Mouse (Mus musculus): ENCODE data around the gene Scgb1b7. TPM values are rescaled to one million over a fixed set of nuclear protein-coding genes. Genes with fewer than 3 reads are reported as not detected.
"Not testable (repeated sequence)": the region's sequence is repeated elsewhere in the genome, so short reads cannot be mapped to it uniquely, and the experiment has no call there.

Scgb1b7 gene
- not detected in 2 replicates for polyA plus RNA-seq (2014; fragmentation: Nextera tagmentation; extraction: Ambion mirVana)

GRCm38 (mm10) chr7:31712365-31712764, at the start of gene Scgb1b7:
Scgb1b7 (plus strand) TSS chr7:31712665.
- not testable (repeated sequence) for H3K4me3 ChIP-seq (ENCODE audit: control insufficient read depth in 1 of 2, insufficient read depth in 1 of 2, low read depth in 1 of 2, low read length in 2 of 2); H3K9ac ChIP-seq (ENCODE audit: low read length); H3K27ac ChIP-seq (replicated peaks in 1 of 2; ENCODE audit: control insufficient read depth in 1 of 2, insufficient read depth in 1 of 2, low read depth in 2 of 2, low read length in 2 of 2); H3K4me1 ChIP-seq (ENCODE audit: control insufficient read depth in 2 of 2, insufficient read depth in 2 of 2, low read length in 2 of 2); H3K4me2 ChIP-seq (ENCODE audit: low read length); H3K27me3 ChIP-seq (ENCODE audit: control insufficient read depth, insufficient read depth, low read length); ATAC-seq (ENCODE audit: insufficient number of reproducible peaks, insufficient read depth, low FRiP score, low read depth); H3K36me3 ChIP-seq (ENCODE audit: control insufficient read depth, insufficient read depth, low read length); H3K9me3 ChIP-seq (ENCODE audit: control insufficient read depth, low read length)
- 42% methylated on average over 4 of the region's 5 CpGs for WGBS

- ATAC-seq (ENCODE audit: insufficient number of reproducible peaks, insufficient read depth, low FRiP score, low read depth); H3K27ac ChIP-seq (replicated peaks in 1 of 2; ENCODE audit: control insufficient read depth in 1 of 2, insufficient read depth in 1 of 2, low read depth in 2 of 2, low read length in 2 of 2); H3K9me3 ChIP-seq (ENCODE audit: control insufficient read depth, low read length); H3K36me3 ChIP-seq (ENCODE audit: control insufficient read depth, insufficient read depth, low read length); H3K4me3 ChIP-seq (ENCODE audit: control insufficient read depth in 1 of 2, insufficient read depth in 1 of 2, low read depth in 1 of 2, low read length in 2 of 2); H3K9ac ChIP-seq (ENCODE audit: low read length); H3K27me3 ChIP-seq (ENCODE audit: control insufficient read depth, insufficient read depth, low read length); H3K4me1 ChIP-seq (ENCODE audit: control insufficient read depth in 2 of 2, insufficient read depth in 2 of 2, low read length in 2 of 2); H3K4me2 ChIP-seq (ENCODE audit: low read length): not testable (repeated sequence)
Observed at GRCm38 (mm10) chr7:31705657-31706056, 6.8 kb upstream of the Scgb1b7 start, which contains the start of gene Scgb2b7. Scgb2b7 (minus strand) TSS chr7:31705757.

Other genes with a start within 250 kb of the Scgb1b7 start
- not detected in 2 replicates for gene Scgb2b7, start 6.9 kb upstream of the Scgb1b7 start, polyA plus RNA-seq (2014; fragmentation: Nextera tagmentation; extraction: Ambion mirVana)

All from heart, embryonic 14.5 days (tissue).